Mouse (Mus musculus) c-Kit-negative CD71-positive TER-119-positive erythroid progenitor cells, embryonic 14.5 days (primary cell): ENCODE data around the gene Itpr1.
"Not testable (repeated sequence)": the region's sequence is repeated elsewhere in the genome, so short reads cannot be mapped to it uniquely, and the experiment has no call there.

ENCODE experiments used
- DNase-seq: peaks from one replicate; pipeline ENCODE4 v3.0.0-alpha.2; 2013; ENCODE audit warnings: low read depth, low spot score

Gene Itpr1

DNA sequence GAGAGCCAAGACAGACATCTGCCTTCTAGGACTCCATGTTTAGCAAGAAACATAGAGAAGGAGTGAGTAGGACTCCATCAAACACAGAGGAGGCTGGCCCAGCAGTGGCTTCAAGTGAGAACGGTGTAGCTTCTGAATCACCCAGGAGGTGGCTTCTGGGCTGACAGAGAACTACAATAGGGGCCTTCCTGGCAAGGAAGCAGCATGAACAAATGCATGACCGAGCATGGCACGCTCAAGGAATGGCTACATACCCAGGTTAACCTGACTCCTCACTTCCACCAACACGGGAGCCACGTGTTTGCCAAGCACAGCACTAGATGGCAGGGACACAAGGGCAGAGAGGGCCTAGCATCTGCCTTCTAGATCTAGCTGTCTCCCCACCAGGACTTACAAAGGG, 332.6 kb downstream of the Itpr1 start:
- DNase-seq, result no peak

DNA sequence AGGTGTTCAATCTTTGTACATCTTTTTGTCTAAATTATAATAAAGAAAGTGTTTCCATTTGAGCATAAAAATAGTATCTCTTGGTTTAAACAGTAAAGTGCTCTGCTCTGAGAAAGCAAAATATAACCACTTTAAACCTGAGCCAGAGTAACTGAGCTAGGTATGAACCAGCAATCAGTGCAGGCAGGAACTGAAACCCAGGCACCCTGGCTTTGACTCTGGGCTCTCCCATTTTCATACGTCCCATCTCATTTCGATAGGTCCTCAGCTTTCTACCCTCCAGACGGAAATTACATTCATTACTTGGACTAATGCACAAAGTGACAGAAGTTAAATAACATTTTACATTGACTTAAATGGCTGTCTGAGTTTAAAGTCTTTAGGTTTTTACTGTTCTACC, 335.5 kb downstream of the Itpr1 start:
- DNase-seq, result no peak

DNA sequence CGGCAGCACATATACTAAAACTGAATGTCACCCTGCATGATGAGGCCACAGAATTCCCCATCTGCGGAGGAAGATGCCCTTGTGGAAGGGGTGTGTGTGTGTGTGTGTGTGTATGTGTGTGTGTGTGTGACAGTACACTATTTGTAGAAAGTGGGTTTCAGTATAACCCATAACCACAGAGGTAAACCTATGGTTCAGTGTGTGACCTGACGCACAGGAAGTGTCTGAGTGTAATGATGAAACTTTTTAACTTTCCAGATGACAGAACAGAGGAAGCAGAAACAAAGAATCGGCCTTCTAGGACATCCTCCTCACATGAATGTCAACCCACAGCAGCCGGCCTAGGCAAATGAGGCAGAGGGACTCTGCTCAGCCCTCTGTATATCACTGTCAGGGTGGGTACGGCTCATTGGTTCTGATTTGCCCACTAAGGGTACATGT, 336.6 kb downstream of the Itpr1 start:
- DNase-seq, result no peak

DNA sequence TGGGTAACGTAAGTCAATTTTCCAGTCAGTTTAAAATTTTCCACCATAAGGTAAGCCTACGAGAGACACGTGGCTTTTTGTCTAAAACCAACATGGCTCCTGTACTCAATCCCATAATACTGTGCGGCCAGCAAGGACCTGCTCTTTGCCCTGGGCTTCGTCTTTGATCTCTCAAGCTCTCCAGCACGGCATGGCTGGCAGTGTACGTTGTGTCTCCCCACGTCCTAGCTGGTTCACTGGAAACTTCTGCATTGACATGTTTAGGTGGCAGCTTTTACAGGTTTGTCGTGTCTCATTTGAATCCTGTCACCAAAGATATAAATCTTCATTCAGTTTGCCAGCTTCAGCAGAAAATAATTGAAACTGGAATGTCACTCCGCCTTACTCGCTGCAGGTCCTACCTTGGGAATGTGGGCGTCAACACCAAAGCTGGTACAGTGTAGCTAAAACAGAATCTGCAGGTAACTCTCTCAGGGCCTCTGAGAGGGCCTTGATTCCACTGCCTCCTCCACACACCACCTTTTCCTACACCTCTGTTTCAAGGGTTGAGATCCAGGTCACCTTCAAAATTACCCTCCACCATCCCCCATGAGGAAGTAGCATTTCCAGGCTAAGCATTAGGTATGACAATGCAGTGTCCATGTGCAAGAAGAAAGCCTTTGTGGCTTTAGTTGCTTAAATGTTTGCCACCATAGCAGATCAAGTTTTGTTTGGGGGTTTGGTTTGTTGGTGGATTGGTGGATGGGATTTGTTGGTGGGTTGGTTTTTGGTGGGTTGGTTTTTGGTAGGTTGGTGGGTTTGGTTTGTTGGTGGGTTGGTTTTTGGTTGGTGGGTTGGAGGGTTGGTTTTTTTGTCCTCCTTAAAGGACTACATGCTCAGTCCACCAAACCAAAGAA, 339.1 kb downstream of the Itpr1 start:
- DNase-seq, result no peak

DNA sequence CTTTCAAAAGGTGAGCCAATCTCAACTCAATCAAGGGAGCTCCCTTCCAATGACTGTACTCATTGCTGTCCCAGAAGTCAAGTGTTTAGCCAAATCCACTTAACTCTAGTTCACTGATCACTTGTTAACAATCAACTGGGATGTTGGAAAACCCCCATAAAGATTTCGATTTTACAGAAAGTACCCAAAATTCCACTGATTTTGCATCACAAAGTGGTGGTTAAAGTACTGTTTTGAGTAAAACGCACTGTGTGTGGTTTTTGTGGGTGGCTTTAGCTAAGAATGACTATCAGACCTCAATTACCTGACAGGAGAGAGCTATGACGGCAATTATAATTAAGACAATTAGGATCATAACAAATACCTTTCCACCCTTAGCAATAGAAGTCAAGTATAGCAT, 340.1 kb downstream of the Itpr1 start:
- DNase-seq, result no peak

DNA sequence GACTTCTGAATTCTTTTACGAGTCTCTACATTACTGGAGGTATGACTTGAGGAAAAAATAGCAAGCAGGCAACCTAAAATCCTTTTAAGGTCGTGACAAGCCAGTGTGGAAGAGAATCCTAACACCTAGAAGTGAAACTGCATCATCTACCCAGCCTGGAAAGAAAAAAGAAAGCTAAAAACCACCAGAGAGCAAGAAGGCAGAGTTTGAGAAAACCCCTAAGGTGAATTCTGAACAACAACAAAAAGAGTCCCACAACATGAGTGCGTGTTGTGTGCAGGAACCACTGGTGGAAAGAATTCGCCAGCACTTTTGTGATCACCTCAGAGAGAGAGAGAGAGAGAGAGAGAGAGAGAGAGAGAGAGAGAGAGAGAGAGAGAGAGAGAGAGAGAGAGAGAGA, 340.6 kb downstream of the Itpr1 start:
- no peak for DNase-seq

DNA sequence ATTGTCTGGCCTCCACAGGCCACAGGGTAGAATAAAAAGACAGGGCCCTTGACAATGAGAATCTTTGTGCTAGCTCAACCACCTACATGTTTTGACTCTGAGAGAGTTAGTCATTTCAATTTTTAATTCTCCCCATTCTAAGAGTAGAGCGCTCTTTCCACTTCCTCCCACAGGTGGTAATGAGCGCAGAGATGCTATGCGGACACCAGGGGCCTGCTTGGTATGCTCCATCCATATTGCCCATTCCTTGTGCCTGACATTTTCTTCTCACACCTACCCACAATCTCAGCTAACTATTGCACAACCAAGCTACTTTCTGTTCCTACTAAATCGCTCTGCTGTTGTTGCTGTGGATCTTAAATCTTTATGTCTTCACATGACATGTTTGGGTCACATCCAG, 341.5 kb downstream of the Itpr1 start:
- DNase-seq, result no peak

DNA sequence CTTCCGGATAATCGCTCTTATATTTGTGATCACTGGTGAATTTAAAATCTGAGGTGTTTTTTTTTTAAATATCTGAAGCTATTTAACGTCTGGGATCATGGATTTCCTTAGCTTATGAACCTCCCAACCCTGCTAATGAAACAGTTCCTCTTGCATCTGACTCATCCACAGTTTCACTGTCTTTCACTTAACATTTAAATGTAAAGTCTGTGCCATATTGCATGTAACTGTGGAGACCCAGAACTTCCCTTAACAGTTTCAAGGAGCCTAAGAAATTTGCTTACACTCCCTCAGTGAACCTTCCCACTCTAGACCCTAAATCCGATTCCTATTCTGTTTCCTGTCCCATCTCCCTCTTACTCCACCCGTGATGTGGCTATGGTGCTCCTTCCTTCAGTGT, 342.0 kb downstream of the Itpr1 start:
- DNase-seq, result no peak

DNA sequence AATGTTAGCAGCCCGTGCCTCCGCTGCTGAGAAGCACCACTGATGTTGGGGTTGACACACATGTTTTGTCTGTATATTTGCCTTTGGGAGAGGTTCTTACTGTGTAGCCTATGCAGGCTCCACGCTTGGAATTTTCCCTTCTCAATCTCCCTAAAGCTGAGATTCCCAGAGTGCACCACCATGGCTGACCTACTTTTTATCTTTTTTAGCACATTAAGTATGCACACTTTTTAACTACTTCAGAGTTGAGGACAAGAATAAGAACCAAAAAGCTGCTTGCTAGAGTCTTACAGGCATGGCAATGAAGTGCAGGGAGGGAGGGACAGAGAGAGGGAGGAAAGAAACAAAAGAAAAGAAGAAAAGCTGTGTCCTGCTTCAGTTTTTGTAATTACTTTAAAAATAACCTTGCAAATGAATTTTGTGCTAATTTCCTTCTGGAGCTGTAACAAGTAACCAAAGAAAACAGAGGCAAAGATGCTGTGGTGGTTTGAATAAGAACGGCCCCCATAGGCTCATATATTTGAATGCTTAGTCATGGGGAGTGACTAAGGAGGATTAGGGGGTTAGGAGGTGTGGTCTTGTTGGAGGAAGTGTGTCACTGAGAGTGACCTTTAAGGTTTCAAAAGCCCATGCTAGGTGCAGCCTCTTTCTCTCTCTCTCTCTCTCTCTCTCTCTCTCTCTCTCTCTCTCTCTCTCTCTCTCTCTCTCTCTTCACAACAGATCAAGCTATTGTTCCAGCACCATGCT, 344.9 kb downstream of the Itpr1 start:
- DNase-seq, result no peak

DNA sequence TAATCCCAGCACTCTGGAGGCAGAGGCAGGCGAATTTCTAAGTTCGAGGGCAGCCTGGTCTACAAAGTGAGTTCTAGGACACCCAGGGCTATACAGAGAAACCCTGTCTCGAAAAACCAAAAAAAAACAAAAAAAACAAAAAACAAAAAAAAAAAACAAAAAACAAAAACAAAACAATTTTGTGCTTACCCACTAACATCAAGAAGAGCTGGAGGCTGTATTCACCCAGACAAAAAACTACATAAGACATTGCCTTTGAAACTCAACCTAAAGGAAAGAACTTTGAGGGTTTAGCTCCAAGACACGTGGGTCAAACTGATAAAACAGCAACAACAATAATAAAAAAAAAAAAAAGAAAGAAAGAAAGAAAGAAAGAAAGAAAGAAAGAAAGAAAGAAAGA, 346.3 kb downstream of the Itpr1 start:
- not testable (repeated sequence) for DNase-seq

DNA sequence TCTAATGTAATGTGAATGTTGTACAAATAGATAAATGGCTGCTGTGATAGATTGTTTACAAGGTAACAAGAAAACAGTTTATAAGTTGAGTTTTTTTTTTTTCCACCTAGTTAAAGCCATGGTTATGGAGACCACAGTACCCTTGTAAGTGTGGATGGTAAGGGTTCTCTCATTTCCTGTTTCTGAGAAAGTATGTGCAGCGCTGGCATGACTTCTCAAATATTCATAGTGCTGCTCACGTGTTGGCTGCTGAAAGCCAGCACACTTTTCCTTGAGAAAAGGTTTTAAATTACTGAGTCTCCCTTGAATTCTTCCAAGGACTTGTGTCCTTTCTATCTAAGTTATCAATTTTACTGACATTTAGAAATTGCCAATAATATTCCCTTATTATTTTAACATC, 350.1 kb downstream of the Itpr1 start:
- no peak for DNase-seq

DNA sequence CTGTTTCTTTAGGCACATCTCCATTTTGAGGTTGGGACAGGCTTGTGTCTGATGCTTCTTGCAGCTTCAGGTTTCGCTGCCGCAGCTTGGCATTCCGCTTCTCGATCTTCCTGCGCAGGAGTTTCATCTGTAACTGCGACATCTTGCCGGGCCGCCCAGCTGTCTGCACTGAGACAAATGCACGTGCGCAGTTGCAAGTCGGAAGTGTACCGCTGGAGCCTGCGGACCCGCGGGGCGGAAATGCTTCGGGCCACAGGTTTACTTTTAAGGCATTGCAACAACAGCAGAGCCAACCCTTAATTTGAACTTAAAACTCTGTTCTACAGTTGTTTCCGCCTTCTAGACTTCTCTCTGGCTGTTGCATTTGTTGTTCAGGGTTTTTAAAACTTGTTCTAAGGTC, 352.6 kb downstream of the Itpr1 start:
- DNase-seq, result not testable (repeated sequence)

DNA sequence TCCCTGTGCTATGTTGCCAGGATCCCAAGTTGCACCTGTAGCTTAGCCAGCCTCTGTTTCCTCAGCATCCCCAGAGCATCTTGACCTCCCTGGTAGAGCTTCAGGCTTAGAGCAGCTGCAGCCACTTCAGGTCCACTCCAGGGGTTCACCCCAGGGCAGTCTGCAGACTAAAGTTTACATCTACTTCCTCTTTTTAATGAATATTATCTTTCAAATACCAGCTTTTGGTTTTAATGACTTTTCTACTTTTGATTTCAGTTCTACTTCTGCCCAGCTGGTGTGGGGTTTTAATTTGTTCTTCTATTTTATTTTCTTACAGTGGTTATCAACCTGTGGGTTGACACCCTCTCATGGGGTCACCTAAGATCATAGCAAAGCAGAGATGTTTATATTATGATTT, 353.7 kb downstream of the Itpr1 start:
- DNase-seq, result no peak

DNA sequence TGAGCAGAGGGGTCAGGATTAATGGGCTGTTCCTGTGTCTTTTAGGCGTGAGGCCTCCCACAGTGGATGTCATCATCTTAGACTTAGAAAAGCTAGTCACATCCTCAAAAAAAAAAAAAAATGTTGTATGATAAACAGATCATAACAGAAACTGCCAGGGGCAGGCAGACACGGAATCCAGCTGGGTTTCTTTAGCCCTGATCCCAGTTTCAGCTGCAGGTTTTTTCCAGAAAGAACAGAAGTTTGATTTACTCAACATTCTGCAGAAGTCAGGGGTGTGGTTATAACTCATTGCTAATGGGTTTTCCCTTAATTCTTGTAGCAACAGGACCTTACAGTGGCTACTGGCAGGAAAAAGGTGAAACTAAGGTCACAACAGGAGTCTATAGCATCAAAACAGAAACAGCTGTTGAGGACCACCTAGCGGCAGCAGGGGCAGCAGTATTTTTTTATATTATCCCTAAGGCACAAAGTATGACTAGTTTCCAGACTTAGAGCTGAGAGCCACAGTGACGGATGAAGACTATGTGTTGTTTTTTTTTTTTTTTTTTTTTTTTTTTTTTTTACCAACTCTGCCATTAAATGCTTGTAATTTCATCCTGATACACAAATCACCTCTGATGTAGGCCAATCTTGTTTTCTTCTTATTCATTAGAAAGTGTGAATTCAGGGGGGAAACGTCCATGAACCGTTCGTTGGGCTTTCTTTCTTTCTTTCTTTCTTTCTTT, 356.7 kb downstream of the Itpr1 start:
- DNase-seq, result no peak

DNA sequence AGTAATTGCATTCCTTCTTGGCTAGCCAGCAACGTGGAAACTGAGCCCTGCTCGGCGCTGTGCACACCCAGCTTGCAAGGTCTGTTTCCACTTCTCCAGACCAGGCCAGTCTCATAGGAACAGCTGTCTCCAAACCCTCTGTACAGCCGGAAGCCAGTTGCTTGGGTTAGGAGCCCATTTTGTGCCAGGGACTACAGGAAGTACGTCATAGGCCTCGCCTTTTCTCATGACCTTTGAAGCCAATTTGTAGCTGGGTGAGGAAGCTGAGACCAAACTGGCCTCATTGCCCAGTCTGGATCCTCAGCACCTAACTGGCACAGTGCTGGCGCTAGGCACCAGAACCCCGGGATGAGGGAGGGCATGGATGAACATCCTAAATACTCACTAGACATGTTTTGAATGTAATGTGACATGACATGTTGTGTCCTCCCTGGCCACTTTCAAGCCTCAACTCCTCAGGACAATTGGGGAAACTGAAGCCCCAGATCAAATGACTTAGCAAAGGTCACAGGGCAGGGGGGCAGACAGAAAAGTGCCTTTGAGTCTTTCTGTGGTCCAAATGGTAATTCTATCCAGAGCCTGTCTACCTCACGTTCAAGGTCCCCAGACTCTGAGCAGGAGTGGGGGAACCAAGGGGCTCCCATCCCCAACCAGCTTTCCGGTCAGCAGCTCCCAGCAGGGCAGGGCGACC, 357.6 kb downstream of the Itpr1 start:
- DNase-seq, result no peak

DNA sequence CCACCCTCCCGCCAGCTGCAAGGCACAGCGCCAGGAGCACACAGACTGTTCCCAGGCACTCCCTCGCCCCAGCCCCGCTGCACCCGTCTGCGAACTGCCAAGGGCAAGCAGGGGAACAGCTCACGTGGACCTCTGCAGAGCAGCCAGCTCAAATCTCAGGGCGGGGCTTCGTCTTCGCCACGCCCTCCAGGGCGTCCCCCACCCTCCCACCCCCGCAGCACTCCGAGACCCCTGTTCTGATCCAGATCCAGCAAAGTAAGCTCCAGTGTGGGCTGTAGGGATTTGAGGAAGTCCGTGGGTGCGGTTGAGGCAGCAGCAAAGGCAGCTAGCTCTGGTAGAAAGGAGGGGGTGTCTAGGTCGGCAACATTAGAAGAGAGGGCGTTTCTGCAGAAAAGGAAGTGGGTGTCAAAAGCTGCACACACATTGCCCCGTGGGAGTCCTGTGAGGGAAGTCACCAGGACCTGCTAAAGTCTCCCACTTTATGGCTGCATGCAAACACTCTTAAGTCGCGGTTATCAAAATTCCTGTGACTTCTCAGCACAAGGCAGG, 358.2 kb downstream of the Itpr1 start:
- DNase-seq, result no peak

DNA sequence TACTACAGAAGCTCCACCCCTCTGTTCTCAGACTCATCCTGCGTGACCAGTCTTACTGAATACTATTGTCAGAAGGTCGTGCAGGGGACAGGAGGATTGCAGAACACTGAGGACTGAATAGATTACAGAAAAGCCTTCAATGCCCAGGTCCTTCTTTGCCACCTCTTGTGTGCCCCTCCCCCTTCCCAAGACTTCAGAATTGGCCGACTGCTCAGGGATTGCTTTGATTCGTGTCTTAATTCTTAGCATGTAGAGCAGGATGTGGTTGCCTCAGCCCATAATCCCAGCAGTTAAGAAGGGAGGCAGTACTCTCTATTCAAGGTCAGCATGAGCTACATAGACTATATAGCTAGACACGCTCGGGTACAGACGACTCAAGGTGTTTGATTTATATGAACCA, 359.8 kb downstream of the Itpr1 start:
- no peak for DNase-seq

DNA sequence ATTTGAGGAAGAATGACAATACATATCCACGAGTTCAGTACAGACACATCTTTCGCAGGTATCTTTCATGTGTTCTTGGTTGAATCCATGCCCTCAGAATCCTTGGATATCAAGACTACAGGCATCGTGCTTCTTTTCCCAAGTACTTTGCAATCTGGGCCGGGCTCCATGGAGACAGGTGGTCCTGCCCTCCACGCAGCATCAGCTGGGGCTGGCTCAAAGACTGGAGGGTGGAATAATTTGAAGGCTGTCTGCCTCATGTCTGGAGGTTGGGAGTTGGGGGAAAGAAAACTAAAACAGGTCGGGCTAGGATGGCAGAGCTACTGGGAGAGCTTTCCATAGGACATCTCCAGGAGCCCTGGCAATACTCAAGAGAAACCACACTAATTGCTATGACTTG, 364.2 kb downstream of the Itpr1 start:
- no peak for DNase-seq

DNA sequence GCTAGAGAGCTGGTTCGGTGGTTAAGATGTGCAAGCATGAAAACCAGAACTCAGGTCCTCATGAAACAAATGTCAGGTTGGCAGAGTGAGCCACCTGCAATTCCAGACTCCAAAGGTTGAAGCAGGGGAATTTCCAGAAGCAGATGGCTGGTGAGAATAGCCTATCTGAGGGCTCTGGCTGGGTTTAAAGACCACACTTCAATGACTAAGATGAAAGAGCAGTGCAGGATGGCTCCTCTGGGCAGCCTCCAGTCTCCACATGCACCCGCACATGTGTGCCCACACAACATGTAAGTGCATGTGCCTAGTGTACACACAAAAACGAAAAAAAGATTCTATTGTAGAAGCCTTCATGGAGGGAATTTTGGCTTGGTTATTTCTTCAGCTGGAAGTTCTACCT, 375.5 kb downstream of the Itpr1 start:
- no peak for DNase-seq

DNA sequence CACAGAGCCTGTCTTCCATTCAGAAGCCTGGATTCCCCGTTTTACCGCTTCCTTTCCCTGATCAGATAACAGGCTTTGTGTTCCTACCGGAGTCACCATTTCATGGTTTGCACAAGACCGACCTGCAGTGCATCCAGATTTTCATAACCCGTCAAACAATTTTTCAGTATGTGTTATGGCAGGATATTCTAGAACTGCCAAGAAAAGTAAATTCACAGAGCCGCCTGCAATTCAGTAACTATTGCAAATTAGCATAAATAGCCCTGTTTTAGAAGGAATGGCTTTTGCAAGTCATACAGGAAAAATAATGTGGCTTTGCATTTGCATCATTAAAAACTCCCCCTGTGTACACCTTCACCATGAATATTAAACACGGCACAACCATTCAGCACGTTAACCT, 379.3 kb downstream of the Itpr1 start:
- no peak for DNase-seq

DNA sequence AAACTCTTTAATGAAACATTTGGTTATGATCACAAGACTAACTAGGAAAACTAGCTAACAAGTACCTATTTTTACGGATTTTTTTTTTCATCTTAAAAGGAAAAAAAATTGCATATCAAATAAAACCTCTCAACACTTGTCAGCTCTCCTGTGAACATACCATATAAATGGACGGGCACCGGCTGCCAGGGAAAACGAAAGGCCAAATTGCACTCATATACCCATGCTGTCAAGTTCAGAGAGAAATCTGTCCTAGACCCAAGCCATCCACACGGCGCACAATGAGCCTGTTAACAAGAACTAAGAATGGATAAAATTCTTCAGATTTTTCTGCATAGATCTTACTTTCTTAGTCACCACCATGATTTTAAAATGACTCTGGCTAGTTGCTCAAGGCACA, 379.7 kb downstream of the Itpr1 start:
- DNase-seq, result no peak
